Mouse (Mus musculus): ENCODE results near the gene Cachd1.

The Cachd1 gene

DNA sequence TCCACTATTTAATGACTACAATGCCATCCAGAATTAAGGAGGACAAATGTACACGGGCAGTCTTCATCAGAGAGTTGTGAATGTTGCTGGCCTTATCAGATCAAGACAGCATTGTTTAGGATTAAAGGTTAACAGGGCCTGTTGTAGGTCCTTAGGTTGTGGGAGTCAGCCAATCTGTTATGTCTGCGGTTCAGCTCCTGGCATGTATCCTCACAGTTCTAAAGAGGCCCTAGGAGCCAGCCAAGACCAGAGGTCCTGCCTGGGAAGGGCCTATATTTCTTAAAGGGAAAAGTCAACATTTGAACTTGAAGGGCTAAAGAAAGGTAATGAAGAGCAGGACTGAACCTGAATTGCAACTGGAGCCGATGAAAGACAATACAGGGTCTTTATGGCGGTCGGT, 13.7 kb downstream of the Cachd1 start:
- no peak for DNase-seq (ENCODE audit: low read depth in 1 of 2, low spot score in 2 of 2)

- no peak for DNase-seq (ENCODE audit: low read depth in 1 of 2, low spot score in 2 of 2)
These were observed 16.7 kb downstream of the Cachd1 start for GRCm38 (mm10) chr4:100793147-100793546.

- no peak for DNase-seq (ENCODE audit: low read depth in 1 of 2, low spot score in 2 of 2)
These were observed 19.0 kb downstream of the Cachd1 start for GRCm38 (mm10) chr4:100795523-100795922.

DNA sequence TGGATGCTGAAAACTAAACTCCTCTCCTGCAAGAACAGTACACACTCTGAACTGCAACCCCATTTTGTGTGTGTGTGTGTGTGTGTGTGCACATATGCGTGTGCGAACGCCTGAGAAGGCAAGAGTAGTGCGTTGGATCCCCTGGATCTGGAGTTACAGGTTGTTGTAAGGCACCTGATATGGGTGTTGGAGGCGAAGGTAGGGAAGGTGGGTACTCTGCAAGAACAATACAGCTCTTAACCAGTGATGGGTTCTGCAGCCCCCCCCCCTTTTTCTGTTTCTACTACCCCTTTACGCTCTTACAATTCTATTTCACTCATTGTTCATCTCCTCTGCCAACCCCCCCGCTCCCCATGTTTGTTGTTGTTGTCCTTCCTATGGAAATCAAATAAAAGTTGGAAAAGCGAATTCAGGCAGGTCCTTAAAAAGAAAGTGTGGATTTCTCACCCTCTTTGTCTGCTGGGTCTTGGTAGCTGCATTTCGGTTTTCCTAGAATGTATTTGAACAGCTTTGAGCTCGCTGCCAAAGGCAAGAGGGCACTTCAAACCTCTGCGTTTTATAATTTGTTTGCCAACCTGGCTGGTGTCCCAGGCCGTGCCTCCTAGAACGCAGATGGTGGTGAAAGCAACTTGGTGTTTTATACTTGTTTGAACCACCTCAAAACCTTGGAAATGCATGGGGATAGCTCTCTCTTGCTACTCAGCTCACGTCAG, 24.4 kb downstream of the Cachd1 start:
- no peak for DNase-seq (ENCODE audit: low read depth in 1 of 2, low spot score in 2 of 2)

GRCm38 (mm10) chr4:100801443-100801786, 24.9 kb downstream of the Cachd1 start:
- DNase-seq (ENCODE audit: low read depth in 1 of 2, low spot score in 2 of 2) = no peak

DNA sequence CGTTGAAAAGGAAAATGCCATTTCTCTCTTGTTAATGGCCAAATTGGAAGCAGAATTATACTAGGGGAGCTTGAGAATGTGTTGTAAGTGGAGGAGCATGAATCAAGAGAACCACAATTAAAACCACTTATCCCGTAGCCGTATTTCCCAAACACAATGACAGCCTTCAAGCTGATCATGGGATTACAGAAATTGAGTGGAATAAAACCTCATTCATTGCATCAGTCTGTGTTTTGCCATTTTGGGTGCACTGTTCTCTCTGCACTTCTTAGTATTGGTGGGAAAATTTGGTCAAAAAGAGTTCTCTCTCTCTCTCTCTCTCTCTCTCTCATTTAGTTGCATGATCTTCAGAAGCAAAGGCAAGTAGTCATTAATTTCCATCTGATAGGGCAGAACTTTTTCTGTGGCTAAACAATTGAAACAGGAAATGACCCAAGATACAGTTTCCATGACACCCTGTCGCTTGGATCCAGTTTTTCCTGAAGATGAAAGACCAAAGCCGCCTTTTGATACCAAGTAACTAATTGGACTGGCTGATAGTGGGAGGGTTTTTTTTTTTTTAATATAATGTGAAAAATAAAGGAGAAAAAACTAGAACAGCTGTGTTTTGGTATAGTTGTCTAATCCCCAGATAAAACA, 34.7 kb downstream of the Cachd1 start:
- DNase-seq (ENCODE audit: low read depth in 1 of 2, low spot score in 2 of 2) = no peak

- no peak for DNase-seq (ENCODE audit: low read depth in 1 of 2, low spot score in 2 of 2)
These were observed 35.5 kb downstream of the Cachd1 start for GRCm38 (mm10) chr4:100811802-100812510.

DNA sequence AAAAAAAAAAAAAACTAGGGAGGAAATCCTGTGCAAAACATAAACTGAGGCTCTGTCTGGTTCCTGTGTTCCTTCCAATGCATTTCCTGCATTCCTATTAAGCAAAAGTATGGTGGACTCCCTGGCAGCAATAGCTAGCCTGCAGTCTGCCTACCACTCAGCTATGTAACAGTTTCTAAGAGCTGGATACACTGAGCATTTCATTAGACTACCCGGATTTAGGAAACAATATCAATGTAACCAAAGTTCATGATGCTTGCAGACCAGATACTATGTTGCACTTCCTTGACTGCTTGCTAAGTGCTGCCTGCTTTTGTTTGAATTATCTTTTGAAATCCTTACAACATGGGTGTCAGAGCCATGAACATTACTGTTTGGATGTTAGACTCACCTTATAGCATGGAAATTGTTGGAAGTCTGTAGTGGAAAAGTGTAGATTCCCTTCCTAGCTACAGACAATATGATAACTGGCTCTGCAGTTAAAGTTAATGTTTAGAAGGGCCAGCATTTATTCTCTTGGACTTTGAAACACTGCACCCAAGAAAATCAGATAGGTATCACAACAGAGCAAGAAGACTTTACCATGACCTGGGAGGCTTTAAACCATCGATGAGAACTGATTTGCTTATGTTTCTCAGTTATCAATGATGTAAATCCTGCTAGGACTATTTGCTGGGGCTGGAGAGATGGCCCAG, 37.4 kb downstream of the Cachd1 start:
- no peak for DNase-seq (ENCODE audit: low read depth in 1 of 2, low spot score in 2 of 2)

- no peak for DNase-seq (ENCODE audit: low read depth in 1 of 2, low spot score in 2 of 2)
These were observed 42.8 kb downstream of the Cachd1 start for GRCm38 (mm10) chr4:100819238-100819637.

GRCm38 (mm10) chr4:100822526-100822925, 46.1 kb downstream of the Cachd1 start:
- no peak for DNase-seq (ENCODE audit: low read depth in 1 of 2, low spot score in 2 of 2)

DNA sequence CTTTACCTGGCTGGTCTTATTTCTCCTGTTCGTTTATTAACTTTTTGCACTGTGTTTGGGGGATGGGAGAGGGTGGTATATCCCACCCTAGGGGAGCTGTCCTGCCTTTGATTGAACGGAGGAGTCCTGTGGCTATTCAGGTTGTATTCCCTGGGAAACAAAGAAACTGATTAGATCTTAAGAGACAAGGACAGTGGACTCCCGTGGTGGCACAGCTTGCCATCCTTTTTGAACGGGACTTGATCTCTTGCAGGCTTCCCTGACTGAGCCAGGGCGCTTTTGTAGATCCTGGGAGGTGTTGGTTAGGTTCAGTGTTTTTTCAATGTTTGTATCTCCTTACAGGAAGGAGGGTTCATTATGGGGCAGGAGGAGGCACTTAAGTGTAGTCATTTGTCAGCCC, 50.9 kb downstream of the Cachd1 start:
- DNase-seq (ENCODE audit: low read depth in 1 of 2, low spot score in 2 of 2) = no peak

DNA sequence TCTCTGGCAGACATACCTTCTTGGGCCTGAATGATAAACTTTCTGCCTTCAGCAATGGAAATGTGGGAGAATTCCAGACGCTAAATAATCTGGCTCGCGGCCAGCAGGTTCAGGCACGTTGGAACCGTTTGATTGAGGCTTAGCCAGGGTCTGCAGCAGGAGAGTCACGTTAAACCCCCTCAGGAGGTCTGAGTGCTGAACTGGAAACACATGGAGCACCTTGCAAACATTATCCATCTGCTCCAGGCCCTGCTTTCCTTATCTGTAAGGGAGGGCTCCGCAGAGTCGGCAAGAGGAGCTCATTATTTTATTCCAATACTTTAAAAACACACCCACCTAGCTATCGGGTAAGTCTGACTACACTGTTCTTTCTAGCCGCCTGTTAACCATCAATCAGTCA, 52.3 kb downstream of the Cachd1 start:
- DNase-seq (ENCODE audit: low read depth in 1 of 2, low spot score in 2 of 2) = no peak

GRCm38 (mm10) chr4:100837205-100837604, 60.7 kb downstream of the Cachd1 start:
- DNase-seq (ENCODE audit: low read depth in 1 of 2, low spot score in 2 of 2) = no peak

DNA sequence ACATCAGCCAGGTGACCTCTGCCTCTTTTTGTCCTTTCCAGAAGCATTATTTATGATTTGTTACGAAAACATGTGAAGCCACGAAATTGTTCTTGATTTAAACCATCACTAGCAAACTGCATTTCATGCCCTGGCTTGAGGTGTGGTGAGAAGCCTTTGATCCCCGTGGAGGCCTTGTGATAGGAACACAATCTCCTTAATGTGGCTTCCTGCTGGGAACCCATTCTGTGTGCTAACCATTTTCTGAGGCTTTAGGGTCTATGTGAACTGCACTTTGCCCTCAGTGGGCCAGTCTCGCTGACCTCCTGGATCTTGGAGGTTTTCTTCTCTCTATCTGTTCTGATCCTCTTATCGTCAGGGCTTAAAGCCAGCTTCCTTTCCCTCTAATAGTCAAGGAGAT, 66.2 kb downstream of the Cachd1 start:
- DNase-seq (ENCODE audit: low read depth in 1 of 2, low spot score in 2 of 2) = no peak

DNA sequence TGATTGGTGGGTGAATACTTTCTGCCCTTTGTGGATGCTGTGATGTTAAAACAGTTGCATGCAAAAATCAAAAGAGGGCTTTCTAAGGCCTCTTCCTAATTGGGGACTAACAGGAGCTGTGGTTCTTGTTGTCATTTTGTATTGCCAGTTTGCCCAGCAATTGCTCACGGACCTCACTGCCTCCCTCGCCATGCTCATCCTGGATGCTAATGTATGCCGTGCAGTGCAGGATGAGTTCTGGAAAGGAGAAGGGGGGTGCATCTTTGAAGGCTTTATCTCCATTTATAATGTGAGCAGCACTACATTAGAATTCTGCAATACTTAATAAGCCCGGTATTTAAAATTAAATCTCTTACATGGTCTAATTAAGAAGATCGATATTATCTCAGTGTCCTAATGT, 66.6 kb downstream of the Cachd1 start:
- no peak for DNase-seq (ENCODE audit: low read depth in 1 of 2, low spot score in 2 of 2)

- DNase-seq (ENCODE audit: low read depth in 1 of 2, low spot score in 2 of 2) = no peak
These were observed 74.5 kb downstream of the Cachd1 start for GRCm38 (mm10) chr4:100850846-100851495.

DNA sequence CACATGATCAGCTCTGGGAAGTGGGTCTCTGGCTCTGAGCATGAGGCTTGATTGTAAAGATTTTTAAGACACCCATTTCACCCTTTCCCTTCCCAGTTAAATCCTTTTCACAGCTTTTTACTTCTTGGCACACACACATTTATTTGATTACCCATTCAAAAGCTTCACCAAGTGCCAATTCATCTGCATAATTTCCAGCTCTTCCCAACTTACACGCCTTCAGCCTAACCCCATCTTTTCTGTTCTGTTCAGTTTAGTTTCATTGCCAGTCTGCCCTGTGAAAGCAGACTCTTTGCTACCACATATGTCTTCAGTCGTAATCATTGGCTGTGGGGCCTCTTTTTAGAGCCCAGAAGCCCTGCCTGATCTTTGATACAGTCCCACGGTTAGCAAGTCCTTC, 76.0 kb downstream of the Cachd1 start:
- no peak for DNase-seq (ENCODE audit: low read depth in 1 of 2, low spot score in 2 of 2)

- DNase-seq (ENCODE audit: low read depth in 1 of 2, low spot score in 2 of 2) = no peak
These were observed 77.0 kb downstream of the Cachd1 start for GRCm38 (mm10) chr4:100853426-100853825.

GRCm38 (mm10) chr4:100855373-100855772, 78.9 kb downstream of the Cachd1 start:
- no peak for DNase-seq (ENCODE audit: low read depth in 1 of 2, low spot score in 2 of 2)

DNA sequence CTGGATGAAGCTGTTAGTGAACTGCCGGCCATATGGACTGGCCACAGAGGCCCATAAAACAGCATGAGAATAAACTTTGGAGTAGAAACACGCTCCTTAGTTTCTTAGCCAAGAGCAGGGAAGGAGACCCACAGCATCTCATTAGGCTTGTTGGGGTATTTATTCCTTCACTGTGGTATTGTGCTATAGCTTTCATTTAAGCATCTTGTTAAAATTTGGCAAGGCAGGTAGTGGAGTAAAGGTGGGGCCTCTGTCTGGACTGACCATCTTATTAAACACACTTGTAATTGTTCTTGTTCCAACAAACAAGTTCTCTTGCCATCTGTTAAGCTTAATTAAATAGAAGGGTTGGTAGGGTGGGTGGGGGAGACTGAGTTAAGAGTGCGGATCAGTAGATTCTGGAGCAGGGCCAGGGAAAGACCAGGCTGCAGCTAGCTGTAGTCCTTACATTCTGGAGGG, 81.0 kb downstream of the Cachd1 start:
- DNase-seq (ENCODE audit: low read depth in 1 of 2, low spot score in 2 of 2) = no peak

- DNase-seq (ENCODE audit: low read depth in 1 of 2, low spot score in 2 of 2) = no peak
These were observed 87.5 kb downstream of the Cachd1 start for GRCm38 (mm10) chr4:100863861-100864428.

Measured in monocyte, adult 2 months (primary cell).